Mouse (Mus musculus): ENCODE data around the gene Def6.

Gene Def6

DNA sequence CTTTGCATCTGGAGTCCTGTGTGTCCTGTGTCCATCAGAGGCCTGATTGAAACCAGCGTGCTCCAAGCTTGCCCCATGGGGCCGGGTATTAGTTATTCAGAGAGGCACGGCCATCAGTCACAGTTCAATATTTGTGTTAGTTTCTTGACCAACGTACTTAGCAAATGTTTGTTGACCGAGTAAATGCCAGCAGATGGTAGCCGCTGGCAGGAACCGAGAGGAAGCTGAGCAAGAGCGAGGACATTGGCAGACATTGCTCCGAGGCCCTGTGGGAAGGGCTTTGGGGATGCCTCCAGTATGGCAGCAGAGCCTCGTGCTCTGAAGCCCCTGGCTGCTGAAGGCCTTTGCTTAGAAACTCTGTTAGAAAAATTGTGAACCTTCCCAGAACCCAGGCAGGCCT, 70.1 kb downstream of the Def6 start:
- DNase-seq: peak; percentile 28

DNA sequence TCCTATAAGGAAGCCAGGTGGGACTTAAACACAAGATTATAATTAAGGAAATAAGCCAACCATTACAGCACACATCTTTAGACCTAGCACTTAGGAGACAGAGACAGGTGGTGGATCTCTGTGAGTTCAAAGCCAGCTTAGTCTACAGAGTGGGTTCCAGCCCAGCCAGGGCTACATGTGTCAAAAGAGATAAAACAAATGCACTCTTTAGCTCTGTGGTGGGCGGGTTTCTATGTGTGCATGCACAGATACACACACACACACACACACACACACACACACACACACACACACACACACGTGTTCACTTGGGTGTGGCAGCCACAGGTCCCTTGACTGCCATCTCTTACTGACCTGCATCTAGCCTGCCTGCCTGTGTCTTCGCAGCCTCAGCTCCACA, 70.6 kb downstream of the Def6 start:
- no peak for DNase-seq
